Mouse (Mus musculus) megakaryocyte, adult 5-6 weeks (primary cell): ENCODE data around the gene Mterf1b. TPM values are rescaled to one million over a fixed set of nuclear protein-coding genes. Genes with fewer than 3 reads are reported as not detected.
"Not testable (repeated sequence)": the region's sequence is repeated elsewhere in the genome, so short reads cannot be mapped to it uniquely, and the experiment has no call there.

Source experiments
- ATAC-seq: 2 replicates; pipeline ENCODE4 v1.8.0; 2016; ENCODE audit warnings: mild to moderate bottlenecking, inconsistent platforms; ENCODE audit not compliant: poor library complexity, severe bottlenecking
- total RNA-seq, 2 experiments: library from RNA; stranded (forward) in 1 of 2; stranded (reverse) in 1 of 2; fragments of 153-499, 151-499 nt in 1 of 2; fragments of 221-1000, 200-1000 nt in 1 of 2; gene quantifications; 2 replicates each; pipeline versions ENCODE4 v1.2.3 to v1.2.4; 2015 to 2017

Gene Mterf1b
- total RNA-seq (2015) (1.4 and 5.0 TPM in 2 replicates), total RNA-seq (2017) (0.98 and 2.8 TPM in 2 replicates)

DNA sequence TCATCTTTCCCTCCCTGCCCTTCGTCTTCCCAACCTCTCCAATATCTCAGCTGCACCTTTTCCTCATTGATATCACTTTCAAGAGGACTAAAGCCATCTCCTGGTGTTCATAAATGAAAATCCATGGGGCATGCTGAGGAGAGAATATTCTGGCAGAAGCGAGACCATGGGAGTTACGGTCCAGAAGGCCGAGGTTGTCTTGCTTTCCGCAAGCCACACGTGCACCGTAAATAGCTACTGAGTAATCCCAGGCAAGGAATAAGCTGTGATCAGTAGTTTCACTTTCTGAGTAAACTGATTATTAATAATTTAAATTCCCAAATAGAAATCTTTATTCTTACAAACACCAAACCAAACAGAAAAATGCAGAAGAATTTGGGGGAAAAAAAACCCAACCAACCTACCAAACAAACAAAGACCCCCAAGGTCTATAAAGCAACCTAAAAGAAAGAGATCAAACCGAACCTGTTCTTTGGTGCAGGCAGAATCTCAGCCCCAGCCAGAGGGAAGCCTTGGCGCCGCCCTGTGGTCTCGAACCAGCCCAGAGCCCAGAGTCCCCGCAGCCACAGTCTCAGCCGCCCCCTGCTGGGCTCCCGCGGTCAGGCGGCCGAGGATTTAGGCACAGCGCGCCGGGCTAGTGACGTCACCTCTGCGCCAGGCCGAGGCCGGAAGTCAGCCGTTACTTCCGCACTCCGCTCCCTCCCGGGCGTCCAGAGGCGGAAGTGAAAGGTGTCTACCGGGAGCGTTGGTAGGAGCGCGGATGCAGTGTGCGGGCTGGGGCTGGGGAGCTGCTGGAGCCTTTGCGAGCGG is at the start of gene Mterf1b:
TSS of gene Mterf1b (plus strand) at position 697 of the 810 bp plus-strand sequence.
- peak; percentile 99 for ATAC-seq

DNA sequence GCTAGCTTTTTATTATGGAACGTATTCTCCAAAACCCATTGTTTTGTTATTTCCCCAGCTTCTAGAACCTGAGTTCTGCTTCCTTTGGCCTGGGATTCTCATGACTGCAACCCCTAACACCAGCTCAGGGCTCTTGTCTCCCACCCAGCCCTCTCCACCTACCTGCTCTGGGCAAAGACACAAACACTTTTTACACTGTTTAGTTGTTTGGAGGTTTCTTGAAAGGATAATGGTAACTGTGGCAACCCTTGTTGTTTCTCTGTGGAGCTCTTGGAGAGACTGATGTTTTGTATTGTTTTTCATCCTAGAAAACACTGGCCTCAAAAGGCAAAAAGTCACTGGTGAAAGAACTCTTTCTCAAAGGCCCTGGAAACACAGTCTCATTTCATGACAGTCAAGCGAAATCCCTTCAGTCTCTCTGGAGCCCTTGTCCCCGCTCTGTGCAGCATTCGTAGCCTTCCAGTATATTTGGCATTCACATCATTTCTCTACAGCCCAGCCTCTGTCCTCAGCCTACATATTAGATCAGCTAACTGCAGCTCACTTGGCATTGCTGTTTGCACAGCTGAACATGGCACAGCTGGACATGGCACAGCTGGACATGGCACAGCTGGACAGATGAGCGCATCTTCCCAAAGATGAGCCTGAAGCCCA is 32.6 kb upstream of the Mterf1b start:
- ATAC-seq, result not testable (repeated sequence)

DNA sequence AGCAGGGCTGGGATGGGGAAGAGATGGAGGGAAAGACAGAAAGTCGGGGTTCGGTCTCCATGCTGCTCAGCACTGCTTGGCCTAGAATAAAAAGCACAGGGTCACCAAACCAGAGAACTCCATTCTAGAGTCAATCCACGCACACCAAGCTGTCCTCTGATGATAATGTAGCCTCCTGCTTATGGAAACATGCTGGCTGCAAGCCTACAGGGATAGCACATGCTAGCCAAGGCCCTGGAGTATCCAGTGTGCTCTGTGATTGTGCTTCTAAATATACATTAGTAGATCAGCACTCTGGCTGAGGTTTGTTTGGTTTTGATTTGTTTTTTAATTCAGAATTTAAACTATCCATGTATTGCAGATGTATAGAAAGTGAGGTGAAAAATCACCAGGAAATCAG is 30.6 kb upstream of the Mterf1b start:
- ATAC-seq, result no peak

DNA sequence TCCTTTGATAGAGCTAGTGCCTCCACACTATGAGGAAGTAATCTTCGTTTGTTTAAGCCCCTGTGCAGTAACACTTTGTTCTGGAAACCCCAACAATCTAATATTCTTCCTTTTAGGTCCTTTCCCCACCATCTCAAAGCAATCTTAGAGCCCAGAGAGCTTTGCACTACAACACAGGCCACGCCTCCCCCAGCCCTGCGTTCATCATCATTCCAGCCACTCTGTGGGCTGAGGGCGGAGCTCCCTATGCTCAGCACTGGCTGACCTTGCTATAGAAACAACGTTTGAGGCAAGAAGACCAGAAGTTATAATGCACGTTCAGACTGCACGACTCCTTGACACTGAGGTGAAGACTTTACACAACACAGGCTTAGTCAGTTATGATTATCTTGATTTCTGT is 29.7 kb upstream of the Mterf1b start:
- ATAC-seq, result no peak

DNA sequence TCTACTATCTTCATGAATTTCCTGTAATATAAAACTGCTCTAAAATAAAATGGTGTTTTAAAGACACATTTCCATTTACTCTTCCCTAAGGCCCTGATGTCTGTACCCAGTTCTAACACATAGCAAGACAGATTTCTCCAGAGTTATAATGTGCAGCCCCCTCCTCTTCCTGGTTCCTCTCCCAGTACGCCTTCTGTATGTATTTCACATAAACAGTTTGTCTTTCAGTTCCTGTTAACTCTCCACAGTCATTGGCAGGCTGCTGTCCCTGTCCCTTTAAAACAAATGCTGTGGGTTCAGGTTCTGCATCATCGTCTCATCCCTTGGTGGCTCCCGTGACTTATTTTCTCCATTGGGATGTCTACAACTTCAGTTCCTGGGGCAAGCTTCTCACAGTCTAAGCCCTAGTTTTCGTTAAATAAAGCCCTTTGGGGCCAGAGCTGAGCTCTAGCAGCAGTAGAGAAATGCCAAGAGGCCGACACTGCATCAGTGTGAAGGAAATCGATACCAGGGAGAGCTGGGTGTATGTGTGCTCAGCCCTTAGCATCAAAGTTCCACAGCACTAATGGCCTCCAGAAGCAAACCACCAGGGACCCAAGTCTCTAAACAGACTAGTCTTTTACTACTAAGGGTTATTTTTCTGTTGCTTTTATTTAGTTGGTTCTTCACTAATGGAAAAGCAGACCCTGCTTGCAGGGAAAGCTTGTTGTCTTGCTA is 24.2 kb upstream of the Mterf1b start:
- ATAC-seq, result peak; percentile 35; the same call in 1 of the 2 replicates

DNA sequence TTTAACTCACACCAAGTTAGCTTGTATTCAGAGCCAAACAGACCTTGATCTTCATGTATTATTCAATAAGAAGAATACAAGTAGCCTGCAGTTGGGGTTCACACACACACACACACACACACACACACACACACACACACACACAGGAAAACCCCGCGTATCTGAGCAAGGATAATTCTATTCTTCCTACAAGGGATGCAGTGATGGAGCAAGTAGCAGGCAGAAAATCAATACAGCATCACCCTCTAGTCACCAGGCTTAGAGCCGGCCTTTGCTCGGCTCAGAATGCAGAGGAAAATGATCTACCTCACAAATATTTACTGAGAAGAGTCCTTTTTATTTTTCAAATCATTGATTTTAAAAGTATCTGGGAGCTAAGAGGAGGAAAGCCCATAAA is 23.6 kb upstream of the Mterf1b start:
- ATAC-seq, result not testable (repeated sequence)

DNA sequence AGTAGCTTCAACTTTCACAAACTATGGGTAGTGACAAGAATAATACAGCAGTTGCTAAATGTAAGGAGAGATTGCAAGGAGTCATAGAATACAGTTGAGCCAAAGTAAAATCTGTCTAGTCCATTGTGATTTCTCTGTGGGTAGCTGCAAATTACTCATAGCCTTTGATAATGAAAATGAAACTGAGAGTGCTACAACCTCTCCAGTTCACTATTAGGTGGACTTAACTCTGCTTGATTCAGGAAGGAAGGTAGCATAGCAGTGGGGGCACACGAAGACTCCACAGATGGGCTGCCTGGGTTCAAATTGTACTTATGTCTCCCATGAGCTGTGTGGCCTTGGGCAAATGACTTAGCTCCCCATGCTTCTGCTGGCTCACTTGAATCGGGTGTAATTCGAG is 15.7 kb upstream of the Mterf1b start:
- ATAC-seq, result peak; percentile 23

DNA sequence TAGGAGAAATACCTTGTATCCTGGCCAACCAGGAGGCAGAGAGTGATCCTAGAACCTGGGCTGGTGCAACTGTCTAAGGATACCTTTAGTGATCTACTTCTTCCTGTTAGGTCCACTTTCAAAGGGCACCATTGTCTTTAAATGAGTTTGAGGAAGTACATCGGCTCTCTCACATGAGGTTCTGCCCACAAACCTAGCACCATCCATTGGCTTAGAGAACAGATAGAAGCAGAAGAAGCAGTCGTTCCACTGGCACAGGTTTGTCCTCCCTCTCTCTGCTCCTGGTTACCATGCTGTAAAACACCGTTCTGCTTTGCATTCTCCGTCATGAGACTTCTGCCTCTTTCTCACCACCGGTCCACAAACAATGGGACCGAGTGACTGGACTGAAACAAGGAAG is 12.8 kb upstream of the Mterf1b start:
- ATAC-seq, result peak; percentile 75

DNA sequence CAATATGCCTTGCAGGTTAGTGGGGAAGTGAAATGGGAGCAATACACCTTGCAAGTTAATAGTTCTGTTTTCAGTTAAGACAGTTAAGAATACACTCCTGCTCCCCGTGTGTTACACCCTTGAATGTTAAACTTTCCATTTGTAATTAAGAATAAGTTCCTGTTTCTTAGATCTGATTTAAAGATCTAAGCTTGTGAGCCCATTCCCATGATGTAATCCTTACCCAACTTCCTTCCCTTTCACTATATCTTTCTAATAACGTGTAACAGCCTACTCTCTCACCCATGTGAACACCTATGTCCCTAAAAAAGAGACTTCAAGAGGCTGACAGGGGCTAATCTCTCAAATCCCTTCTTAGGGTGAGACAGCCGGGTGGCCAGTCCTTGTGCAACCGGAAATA is 5.4 kb upstream of the Mterf1b start:
- ATAC-seq, result peak; percentile 73

DNA sequence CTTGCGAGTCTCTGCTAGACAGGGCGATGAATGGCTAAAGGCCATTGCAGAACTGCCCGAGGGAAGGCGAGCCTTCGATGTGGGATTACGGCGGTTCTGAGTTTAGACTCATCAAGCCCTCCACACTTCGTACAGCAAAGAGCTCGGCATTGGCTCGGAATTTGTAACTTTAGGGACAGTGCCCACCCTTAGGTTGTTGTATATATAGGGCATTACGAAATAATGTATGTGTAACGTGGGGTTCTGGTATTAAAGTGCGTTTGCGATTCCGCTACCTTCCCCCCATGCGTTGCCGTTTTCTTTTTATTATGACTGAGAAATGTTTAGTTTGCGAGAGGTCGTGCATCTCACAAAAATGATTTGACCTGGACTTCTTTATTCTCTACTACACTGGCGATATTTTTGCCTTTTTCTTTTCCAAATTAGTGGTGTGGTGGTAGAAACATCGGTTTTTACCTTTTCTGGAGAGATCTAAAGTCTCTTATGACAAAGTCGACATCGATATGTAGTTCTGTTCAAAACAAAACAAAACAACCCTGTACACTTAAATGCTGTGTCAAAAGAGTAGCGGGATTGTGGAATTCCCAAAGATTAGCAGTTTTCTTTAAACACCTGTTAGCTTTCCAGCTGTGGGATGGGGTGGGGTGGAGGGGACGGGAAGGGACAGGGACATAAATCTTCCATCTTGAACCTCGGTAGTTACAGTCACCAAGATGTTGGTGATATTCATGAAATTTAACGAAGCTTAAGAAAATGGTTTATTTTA is 497 bp downstream of the Mterf1b start:
- ATAC-seq, result not testable (repeated sequence)

DNA sequence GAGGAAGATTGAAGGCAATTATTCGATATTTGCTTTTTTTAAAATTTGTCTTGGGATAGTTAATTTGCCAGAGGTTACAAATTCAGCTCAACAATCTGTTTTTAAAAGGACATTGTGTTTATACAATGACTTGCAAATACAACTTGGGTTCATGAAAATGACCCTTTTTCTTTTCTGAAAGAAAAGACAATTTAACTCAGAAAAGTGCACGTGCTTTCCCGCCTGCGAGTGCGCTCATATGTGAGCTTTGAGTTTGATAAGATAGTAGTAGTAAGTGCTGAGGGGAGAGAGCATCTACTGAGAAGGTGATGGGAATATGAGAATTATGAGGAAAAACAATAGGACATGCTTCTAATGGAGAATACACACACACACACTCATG is 1.1 kb downstream of the Mterf1b start:
- no peak for ATAC-seq

DNA sequence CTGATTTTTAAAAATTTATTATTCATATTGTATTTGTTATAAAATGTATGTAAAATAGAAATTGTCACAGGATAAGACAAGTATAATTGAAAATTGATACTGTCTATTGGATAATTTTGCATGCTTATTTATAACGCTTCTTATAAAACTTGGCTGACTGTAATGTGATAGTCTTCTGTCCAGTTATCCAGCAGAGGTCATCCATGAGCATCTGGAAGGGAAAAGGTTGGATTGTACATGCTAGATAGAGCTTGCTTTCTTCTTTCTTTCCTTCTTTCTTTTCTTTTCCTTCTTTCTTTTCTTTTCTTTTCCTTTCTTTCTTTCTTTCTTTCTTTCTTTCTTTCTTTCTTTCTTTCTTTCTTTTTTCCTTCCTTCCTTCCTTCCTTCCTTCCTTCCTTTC is 2.0 kb downstream of the Mterf1b start:
- no peak for ATAC-seq

DNA sequence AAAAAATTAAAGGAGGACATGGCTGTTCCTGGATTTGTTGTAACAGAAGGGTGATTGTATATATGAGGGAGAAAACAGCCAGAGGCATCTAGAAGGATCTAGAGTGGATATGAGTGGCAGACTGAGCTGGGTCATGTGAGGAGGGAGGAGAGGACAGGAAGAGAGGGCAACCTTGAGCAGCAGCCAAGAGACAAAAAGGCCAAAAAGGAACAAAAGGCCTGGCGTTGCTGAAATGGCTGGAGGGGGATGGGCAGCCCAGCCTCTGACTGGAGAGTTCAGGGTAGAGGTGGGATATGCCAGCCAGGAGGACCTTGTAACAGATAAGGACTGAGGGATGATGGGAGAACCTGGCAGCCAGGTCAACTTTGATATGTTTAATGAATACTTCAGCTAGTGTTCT is 2.9 kb downstream of the Mterf1b start:
- ATAC-seq, result no peak

DNA sequence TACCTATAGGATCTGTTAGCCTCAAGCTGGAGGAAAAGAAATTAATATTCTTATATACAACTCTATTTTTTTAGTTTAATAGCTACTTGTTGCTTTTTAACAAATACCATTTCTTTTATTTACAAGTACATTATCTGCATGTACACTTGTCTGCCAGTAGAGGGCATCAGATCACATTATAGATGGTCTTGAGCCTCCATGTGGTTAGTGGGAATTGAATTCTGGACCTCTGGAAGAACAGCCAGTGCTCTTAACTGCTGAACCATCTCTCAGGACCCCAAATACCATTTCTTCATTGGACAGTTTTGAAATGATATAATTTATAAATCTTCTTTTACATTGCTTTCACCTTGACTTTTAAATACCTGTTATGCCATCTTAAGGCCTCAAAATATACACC is 9.2 kb downstream of the Mterf1b start:
- peak; percentile 63 for ATAC-seq

DNA sequence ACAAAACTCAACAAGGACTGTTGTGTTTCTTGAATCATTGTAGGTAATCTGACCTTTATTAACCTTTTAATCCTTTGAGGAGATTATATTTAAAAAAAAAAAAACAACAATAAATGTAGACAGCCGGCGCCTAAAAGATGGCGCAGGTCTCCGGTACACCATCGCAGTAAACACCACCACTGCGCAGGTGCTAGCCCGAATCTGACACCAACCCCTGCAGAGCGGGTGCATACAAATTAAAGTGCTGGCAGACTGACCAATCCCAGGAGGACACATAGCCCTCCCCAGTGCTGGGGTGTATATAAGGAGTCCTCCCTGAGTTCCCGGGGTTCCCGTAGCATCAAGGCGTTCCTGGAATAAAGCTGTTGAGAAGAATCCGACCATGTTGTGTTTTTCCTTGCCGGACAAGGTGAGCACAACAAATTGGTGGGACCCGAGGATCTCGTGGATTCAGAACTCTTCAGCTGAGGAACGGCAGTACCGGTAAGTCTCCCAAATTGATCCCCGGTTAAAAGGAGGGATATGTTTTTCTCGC is 10.2 kb downstream of the Mterf1b start:
- not testable (repeated sequence) for ATAC-seq

DNA sequence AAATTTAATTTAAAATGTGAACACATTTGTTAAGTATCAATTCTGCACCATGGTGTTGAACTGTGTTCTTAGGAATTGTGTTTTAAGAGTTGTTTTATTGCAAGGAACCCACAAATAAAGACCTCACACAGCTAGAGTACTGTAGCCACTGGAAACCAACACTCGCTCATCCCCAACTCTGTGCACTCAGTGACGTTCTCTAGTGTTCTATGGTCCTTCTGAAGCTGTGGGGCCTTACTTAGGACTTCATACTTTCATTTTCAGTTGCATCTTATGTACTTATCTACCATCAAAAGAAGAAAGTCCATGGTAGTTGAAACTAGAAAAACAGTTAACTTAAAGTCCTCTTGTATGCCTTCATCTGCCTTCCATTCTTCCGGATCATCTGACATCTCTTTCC is 17.9 kb downstream of the Mterf1b start:
- not testable (repeated sequence) for ATAC-seq

DNA sequence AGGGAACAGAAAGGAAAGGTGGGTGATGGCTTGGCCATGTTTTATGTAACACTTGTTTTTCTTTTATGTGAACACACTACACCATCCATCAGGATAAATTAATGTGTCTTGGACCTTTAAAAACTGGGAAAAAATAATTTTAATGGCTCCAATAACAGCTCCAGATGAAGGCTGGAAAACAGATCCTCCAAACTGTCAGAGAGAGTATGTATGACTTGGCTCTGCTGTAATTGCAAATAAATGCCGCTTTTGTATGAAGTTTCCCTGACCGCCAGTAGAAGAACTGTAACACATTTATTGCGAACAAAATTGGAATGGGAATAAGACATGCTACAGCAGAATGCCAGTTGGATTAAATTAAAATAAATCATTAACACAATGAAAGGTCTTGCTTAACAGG is 29.1 kb downstream of the Mterf1b start:
- no peak for ATAC-seq

DNA sequence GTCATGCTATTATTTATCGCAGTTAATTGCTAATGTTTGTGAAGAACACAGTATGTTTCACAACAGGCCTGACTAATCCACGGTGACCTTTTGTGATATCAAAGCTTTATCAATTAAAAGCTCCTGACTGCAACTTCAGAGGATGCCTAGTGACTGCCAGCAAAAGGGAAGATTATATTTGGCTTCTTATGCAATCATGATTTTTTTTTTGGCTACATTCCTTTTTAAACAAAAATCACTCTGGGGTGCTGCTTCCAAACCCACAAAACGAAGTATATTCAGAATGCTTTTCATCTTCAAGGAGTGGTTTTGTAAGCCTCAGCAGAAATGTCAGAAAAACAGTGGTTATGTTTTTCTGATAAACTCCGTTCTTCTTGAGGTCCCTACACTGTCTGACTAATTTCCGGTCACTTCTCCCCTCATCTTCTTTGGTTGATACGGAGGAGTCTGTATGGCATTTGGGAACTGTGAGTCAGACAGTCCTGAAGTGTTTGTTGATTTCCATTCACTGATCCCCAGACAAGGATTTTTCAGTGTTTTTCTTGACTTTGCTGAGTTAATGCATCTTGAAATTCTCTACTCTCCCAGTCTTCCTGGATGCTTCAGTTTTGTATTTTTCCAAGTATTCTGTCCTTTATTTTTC is 29.9 kb downstream of the Mterf1b start:
- ATAC-seq, result no peak

DNA sequence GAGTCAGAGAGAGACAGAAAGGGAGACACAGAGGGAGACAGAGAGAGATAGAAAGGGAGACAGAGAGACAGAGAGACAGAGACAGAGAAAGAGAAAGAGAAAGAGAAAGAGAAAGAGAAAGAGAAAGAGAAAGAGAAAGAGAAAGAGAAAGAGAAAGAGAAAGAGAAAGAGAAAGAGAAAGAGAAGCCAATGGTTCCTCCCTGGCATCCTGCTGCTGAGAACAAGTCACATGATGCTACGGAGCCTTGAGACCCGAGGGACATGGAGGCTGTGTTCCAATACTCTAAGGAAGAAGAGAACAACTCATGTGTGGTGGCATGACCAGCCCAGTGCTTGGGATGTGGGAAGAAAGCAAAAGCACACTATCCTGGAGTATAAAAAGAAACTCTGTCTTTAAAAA is 40.0 kb downstream of the Mterf1b start:
- ATAC-seq, result no peak

DNA sequence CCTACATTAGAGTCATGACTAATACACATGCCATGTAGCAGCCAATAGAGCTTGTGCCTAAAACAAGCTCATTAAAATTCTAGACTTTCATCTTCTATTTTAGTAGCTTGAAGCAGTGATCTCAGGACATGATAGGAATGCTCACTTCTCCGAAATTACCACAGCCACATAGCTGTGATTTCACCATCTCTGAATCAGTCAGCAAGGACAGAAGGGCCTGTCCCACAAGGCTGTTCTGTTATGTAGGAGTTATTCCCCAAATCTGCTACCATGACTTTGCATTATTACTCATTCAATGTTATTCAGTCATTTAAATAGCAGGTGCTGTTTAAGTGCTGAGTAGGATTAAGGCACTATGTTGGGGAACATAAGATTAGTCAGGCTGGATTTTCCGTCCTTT is 42.3 kb downstream of the Mterf1b start:
- no peak for ATAC-seq
